Mouse (Mus musculus): ENCODE measurements around the gene Lrrc75b. TPM values are rescaled to one million over a fixed set of nuclear protein-coding genes. Genes with fewer than 3 reads are reported as not detected.
A peak's percentile ranks its signal among the peaks of the same experiment; 100 is the strongest.

Lrrc75b gene
- polyA plus RNA-seq, 1 experiment = 1.3 TPM

DNA sequence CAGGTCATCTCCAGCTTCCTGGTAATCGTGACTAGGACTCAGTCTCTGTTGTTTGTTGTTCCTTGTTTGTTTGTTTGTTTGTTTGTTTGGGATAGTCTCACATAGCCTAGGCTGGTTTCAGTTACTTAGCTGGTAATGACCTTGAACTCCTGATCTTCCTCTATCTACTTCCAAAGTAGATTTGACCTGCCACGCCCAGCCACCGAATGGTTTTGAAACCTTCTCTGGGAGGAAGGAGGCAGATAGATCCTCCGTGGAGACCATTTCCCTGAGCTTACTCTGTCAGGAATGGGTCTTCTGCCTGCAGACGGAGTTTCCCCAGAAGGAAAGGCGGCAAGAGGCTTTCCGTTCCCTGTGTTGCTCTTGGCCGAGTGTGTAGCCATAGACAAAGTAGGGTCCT is 2.5 kb upstream of the Lrrc75b start:
- Histone ChIP-seq H3K4me1 (ENCODE audit: control insufficient read depth, insufficient read depth, insufficient read length) (peaks cover 21% of the 10 kb centered on the region), H3K36me3 (ENCODE audit: control insufficient read depth, insufficient read depth, low read length) (no peaks in the 10 kb centered on the region), H3K27me3 (ENCODE audit: control insufficient read depth, insufficient read depth, low read length) (peaks cover 10% of the 10 kb centered on the region), H3K4me3 (ENCODE audit: extremely low read depth, insufficient read depth, insufficient read length) (no peak overlapping the region), H3K27ac (ENCODE audit: insufficient read depth, low read length) (no peak overlapping the region)
- TF ChIP-seq CTCF (IDR thresholded peaks at IDR 0.05; ENCODE audit: extremely low read depth, insufficient read depth, insufficient read length, insufficient replicate concordance) (no peak), POLR2A (IDR thresholded peaks at IDR 0.05; ENCODE audit: low read depth, low read length) (no peak)
- 87% methylated on average over 8 of the region's 8 CpGs for WGBS
- no peak for DNase-seq (ENCODE audit: low read depth in 1 of 2, low spot score in 2 of 2)

DNA sequence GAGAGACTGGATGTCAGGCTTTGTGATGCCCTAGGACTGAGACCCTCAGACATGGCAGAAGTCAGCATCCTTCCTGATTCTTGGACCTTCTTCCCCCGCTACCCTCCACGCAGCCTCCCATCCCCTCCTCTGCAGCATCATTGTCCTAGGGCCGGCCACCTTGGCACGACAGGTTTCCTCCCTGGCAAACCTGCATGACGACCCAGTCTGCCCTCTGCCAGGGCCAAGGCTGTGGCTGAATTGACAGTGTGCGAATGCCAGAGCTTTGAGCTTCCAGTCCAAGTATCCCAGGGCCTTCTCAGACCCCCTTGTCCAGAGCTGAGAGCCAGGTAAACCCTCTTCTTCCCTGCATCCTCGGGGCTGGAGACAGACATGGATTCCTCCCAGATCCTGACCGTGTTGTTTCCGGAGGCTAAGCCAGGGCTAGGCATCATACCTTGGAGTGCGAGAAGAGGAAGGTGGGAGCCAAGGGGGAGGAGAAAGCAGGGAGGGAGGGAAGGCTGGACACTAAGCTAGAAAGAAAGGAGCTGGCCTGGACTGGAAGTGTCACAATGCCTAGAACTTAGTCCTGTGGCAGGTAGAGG is 1.0 kb upstream of the Lrrc75b start, which contains the start of gene Ggt1:
Gene Ggt1 (plus strand): TSS at position 534 of the 584 bp plus-strand sequence.
- Histone ChIP-seq H3K36me3 (ENCODE audit: control insufficient read depth, insufficient read depth, low read length) (no peaks in the 10 kb centered on the region), H3K4me3 (ENCODE audit: extremely low read depth, insufficient read depth, insufficient read length) (no peak within 1 kb of the TSS), H3K4me1 (ENCODE audit: control insufficient read depth, insufficient read depth, insufficient read length) (peaks cover 19% of the 10 kb centered on the region), H3K27ac (ENCODE audit: insufficient read depth, low read length) (no peak within 1 kb of the TSS), H3K27me3 (ENCODE audit: control insufficient read depth, insufficient read depth, low read length) (peaks cover 10% of the 10 kb centered on the region)
- DNase-seq (ENCODE audit: low read depth in 1 of 2, low spot score in 2 of 2) = no peak
- TF ChIP-seq POLR2A (IDR thresholded peaks at IDR 0.05; ENCODE audit: low read depth, low read length) = no peak
- TF ChIP-seq CTCF (IDR thresholded peaks at IDR 0.05; ENCODE audit: extremely low read depth, insufficient read depth, insufficient read length, insufficient replicate concordance) = no peak
- 81% methylated on average over 10 of the region's 10 CpGs for WGBS

DNA sequence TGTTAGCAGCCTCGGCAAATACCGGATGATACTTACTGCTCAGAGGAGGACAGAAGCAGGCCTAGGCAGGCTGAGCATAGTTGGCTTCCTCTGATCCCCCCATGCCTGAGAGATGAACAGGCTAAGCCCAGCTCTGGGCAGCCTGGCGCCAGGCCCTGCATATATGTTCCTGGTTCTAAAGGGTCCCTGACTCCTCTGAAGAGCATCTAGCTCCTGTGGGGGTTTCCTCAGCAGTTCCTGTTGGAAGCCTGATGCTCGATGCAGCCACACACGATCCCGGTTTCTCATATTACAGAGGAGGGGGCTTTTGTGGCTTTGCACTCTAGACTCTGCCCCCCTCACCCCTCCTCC is 394 bp upstream of the Lrrc75b start:
- H3K27me3 ChIP-seq (ENCODE audit: control insufficient read depth, insufficient read depth, low read length) = peaks cover 10% of the 10 kb centered on the region
- 38% methylated on average over 6 of the region's 6 CpGs for WGBS

DNA sequence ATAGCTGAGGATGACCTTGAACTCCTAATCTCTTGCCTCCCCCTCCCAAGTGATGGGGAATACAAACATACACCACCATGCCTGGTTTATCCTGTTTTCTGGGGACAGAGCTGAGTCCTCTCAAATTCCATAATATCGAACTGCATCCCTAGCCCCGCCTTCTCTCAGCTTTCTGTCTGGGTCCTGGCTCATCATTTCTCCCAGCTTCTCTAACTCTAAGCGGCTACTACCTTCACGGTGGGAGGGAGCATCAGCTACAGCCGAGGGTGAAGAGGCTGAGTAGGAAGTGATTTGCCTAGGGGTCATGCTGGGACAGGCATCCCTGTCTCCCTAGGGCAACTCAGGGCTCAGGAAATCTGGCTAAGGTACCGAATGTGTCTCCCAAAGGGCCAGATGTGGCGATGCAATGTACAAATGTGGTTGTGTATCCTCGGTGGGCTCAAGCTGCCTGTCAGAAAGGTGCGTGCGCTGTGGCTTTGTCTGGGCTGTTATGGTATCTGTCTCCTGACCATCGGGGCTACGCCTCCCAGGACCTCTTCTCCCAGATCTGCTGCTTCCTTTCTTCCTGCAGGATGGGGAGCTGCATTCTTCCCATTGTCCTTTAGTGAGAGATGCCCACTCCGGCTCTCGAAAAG is 972 bp downstream of the Lrrc75b start:
- 17% methylated on average over 14 of the region's 14 CpGs for WGBS
- H3K4me3 ChIP-seq (ENCODE audit: extremely low read depth, insufficient read depth, insufficient read length) = no peak overlapping the region
- H3K27ac ChIP-seq (ENCODE audit: insufficient read depth, low read length) = no peak overlapping the region
- peaks cover 8% of the 10 kb centered on the region for H3K4me1 ChIP-seq (ENCODE audit: control insufficient read depth, insufficient read depth, insufficient read length)
- no peaks in the 10 kb centered on the region for H3K36me3 ChIP-seq (ENCODE audit: control insufficient read depth, insufficient read depth, low read length)
- no peak for DNase-seq (ENCODE audit: low read depth in 1 of 2, low spot score in 2 of 2)
- TF ChIP-seq POLR2A (IDR thresholded peaks at IDR 0.05; ENCODE audit: low read depth, low read length) (no peak), CTCF (IDR thresholded peaks at IDR 0.05; ENCODE audit: extremely low read depth, insufficient read depth, insufficient read length, insufficient replicate concordance) (no peak)
- H3K27me3 ChIP-seq (ENCODE audit: control insufficient read depth, insufficient read depth, low read length) = peaks cover 10% of the 10 kb centered on the region

More for the DNA sequence above, 394 bp upstream of the Lrrc75b start:
- no peaks in the 10 kb centered on the region for H3K36me3 ChIP-seq (ENCODE audit: control insufficient read depth, insufficient read depth, low read length)
- DNase-seq (ENCODE audit: low read depth in 1 of 2, low spot score in 2 of 2) = no peak
- H3K4me3 ChIP-seq (ENCODE audit: extremely low read depth, insufficient read depth, insufficient read length) = peak overlapping the region; percentile 52; the same call in 1 of the 2 replicates
- no peak overlapping the region for H3K27ac ChIP-seq (ENCODE audit: insufficient read depth, low read length)
- peaks cover 13% of the 10 kb centered on the region for H3K4me1 ChIP-seq (ENCODE audit: control insufficient read depth, insufficient read depth, insufficient read length)
- TF ChIP-seq CTCF (IDR thresholded peaks at IDR 0.05; ENCODE audit: extremely low read depth, insufficient read depth, insufficient read length, insufficient replicate concordance) = no peak
- no peak for TF ChIP-seq POLR2A (IDR thresholded peaks at IDR 0.05; ENCODE audit: low read depth, low read length)

DNA sequence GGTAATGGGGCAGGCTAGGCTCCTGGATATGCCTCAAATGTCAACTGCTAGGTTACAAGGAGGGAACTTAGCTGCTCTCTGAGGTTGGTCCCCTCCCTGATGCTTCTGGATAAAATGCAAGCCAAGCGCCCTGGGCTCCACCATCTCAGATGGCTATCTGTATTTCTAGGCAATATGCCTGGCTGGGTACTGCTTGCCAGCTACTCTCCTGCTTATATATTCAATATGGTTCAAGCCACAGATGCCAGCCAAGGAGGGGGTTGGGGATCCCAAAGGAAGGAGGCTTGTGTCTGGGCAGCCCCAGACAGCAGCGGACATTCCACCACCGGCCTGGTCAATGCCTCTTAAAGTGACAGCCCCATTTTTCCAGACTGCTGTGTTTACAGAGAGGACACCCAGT is 1.6 kb downstream of the Lrrc75b start:
- Histone ChIP-seq H3K4me3 (ENCODE audit: extremely low read depth, insufficient read depth, insufficient read length) (no peak overlapping the region), H3K27ac (ENCODE audit: insufficient read depth, low read length) (no peak overlapping the region), H3K27me3 (ENCODE audit: control insufficient read depth, insufficient read depth, low read length) (peaks cover 10% of the 10 kb centered on the region), H3K4me1 (ENCODE audit: control insufficient read depth, insufficient read depth, insufficient read length) (peaks cover 8% of the 10 kb centered on the region), H3K36me3 (ENCODE audit: control insufficient read depth, insufficient read depth, low read length) (no peaks in the 10 kb centered on the region)
- 70% methylated on average over 3 of the region's 3 CpGs for WGBS
- no peak for DNase-seq (ENCODE audit: low read depth in 1 of 2, low spot score in 2 of 2)
- TF ChIP-seq POLR2A (IDR thresholded peaks at IDR 0.05; ENCODE audit: low read depth, low read length) (no peak), CTCF (IDR thresholded peaks at IDR 0.05; ENCODE audit: extremely low read depth, insufficient read depth, insufficient read length, insufficient replicate concordance) (no peak)

DNA sequence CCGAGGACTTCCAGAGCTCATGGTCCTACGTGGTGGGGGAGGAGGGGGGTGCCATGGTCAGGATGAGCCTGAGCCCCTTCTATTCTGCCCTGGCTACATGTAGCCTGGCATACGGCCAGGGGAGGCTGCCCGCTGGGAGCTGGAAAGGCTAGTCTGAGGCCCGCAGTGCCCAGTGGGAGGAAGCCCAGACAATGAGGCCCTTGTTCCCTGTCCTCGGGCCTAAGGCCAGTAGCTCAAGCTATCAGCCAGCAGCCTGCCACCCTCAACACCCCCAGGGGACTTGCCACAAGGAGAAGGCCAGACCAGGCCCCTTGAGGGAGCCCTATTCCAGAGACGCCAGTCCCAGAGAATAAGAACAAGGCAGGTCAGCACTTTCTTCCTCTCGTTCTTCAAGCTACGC is 4.1 kb downstream of the Lrrc75b start:
- no peak for TF ChIP-seq CTCF (IDR thresholded peaks at IDR 0.05; ENCODE audit: extremely low read depth, insufficient read depth, insufficient read length, insufficient replicate concordance)
- TF ChIP-seq POLR2A (IDR thresholded peaks at IDR 0.05; ENCODE audit: low read depth, low read length) = no peak
- H3K4me1 ChIP-seq (ENCODE audit: control insufficient read depth, insufficient read depth, insufficient read length) = peaks cover 8% of the 10 kb centered on the region
- 91% methylated on average over 9 of the region's 9 CpGs for WGBS
- H3K27me3 ChIP-seq (ENCODE audit: control insufficient read depth, insufficient read depth, low read length) = peaks cover 12% of the 10 kb centered on the region
- no peak overlapping the region for H3K27ac ChIP-seq (ENCODE audit: insufficient read depth, low read length)
- no peaks in the 10 kb centered on the region for H3K36me3 ChIP-seq (ENCODE audit: control insufficient read depth, insufficient read depth, low read length)
- no peak for DNase-seq (ENCODE audit: low read depth in 1 of 2, low spot score in 2 of 2)
- H3K4me3 ChIP-seq (ENCODE audit: extremely low read depth, insufficient read depth, insufficient read length) = no peak overlapping the region

DNA sequence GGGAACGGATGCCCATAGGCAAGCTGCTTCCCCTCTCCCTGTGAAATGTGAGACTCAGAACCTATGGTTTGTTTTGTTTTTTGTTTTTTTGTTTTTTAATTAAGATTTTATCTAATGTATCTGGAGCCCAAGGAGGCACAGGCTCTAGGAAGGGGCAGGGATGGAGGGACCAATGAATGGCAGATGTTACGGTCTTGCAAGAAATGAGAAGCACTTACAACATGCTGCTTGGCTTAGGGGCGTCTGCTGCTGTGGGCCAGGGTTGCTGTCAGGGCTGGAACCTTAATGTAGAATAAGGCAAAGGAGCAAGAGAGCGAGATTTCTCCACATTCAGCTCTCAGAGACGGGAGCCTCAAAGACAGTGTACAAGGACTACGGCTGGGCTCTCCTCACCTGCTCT is 4.6 kb downstream of the Lrrc75b start:
- Histone ChIP-seq H3K4me1 (ENCODE audit: control insufficient read depth, insufficient read depth, insufficient read length) (peaks cover 8% of the 10 kb centered on the region), H3K27ac (ENCODE audit: insufficient read depth, low read length) (no peak overlapping the region), H3K36me3 (ENCODE audit: control insufficient read depth, insufficient read depth, low read length) (no peaks in the 10 kb centered on the region), H3K4me3 (ENCODE audit: extremely low read depth, insufficient read depth, insufficient read length) (no peak overlapping the region), H3K27me3 (ENCODE audit: control insufficient read depth, insufficient read depth, low read length) (peaks cover 13% of the 10 kb centered on the region)
- TF ChIP-seq POLR2A (IDR thresholded peaks at IDR 0.05; ENCODE audit: low read depth, low read length) = no peak
- TF ChIP-seq CTCF (IDR thresholded peaks at IDR 0.05; ENCODE audit: extremely low read depth, insufficient read depth, insufficient read length, insufficient replicate concordance) = no peak
- 91% methylated on average over 6 of the region's 6 CpGs for WGBS
- no peak for DNase-seq (ENCODE audit: low read depth in 1 of 2, low spot score in 2 of 2)

All from spleen, adult 2 months (tissue).